ENCODE assay signal across 8 mouse cellular contexts in the genomic region with DNA sequence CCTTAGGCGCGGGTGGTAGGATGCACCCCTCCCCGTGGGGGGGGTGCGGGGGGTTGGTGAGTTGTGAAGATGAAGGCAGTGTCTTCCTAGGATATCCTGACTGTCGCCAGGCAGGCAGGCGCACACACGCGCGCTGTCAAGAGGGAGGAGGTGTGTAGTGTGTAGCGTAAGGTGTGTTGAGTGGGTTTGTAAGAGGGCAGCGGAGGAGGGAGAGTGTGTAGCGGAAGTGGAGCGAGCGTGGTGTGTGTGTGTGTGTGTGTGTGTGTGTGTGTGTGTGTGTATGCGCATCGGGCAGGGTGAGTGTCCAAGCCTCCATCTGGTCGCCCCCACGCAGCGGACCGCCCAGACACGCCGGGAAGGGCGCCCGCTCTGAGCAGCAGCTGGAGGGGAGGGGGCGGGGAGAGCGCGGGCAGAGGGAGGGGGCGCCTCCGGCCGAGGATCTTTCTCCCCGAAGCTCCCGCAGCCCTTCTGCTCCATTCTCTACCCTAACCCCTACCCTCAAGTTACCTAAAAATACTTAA. TPM values are rescaled to one million over a fixed set of nuclear protein-coding genes. Genes with fewer than 3 reads are reported as not detected.
DNase-seq lines count a peak whose midpoint lies in the region; ATAC-seq and TF ChIP-seq lines count a peak whose summit lies in the region.

No protein-coding gene starts in this region.

- DNase-seq in CD8-positive naive resting alpha-beta T cell, adult 2 months (ENCODE audit: low read depth in 2 of 2, low spot score in 2 of 2): peak; percentile 37 to 46
- DNase-seq in T-cell, adult 2 months (ENCODE audit: low spot score): peak; percentile 52
- DNase-seq in forebrain, embryonic 10.5 days (ENCODE audit: extremely low spot score, low spot score): peak; percentile 41
- peak; percentile 38 for DNase-seq in heart, postnatal 25 days (ENCODE audit: low spot score)
- peak; percentile 37 to 65 for DNase-seq in left cerebral cortex, adult 2 months (ENCODE audit: extremely low spot score in 1 of 2, low spot score in 2 of 2)
- DNase-seq in right cerebral cortex, adult 2 months (ENCODE audit: low spot score in 2 of 2): peak; percentile 63 to 69

- no peaks in the 10 kb centered on the region for H3K36me3 ChIP-seq in forebrain, embryonic 10.5 days (replicated peaks)
- H3K36me3 ChIP-seq in macrophage (ENCODE audit: inconsistent target): no peaks in the 10 kb centered on the region

- 1% methylated on average over 25 of the region's 32 CpGs for WGBS in forebrain, embryonic 10.5 days
- 3% methylated on average over 17 of the region's 32 CpGs for WGBS in macrophage (ENCODE audit: missing documents)

- no peak for TF ChIP-seq CTCF in left cerebral cortex, adult 2 months (IDR thresholded peaks at IDR 0.05)

- no peaks in the 10 kb centered on the region for H3K79me2 ChIP-seq in macrophage (ENCODE audit: inconsistent target)

- no peak overlapping the region for H3K27ac ChIP-seq in forebrain, embryonic 10.5 days
- H3K27ac ChIP-seq in left cerebral cortex, adult 2 months: no peak overlapping the region
- peak overlapping the region; percentile 37 for H3K27ac ChIP-seq in macrophage

- H3K27me3 ChIP-seq in forebrain, embryonic 10.5 days (ENCODE audit: poor library complexity, severe bottlenecking): peaks cover 98% of the 10 kb centered on the region

- intact Hi-C loops in heart, postnatal 25 days (cut with DNase I): loop anchor here (1.0 to 10.0 kb wide), 5 partner anchors 111 to 448 kb away; no protein-coding TSS in a partner anchor
- intact Hi-C loops in left cerebral cortex, adult 2 months (cut with DNase I): loop anchor here (1.0 to 10.0 kb wide), 10 partner anchors 44 to 632 kb away; no protein-coding TSS in a partner anchor

- no peak for ATAC-seq in erythroid progenitor cell, adult 5-6 weeks (replicated peaks; ENCODE audit: low FRiP score, poor library complexity, severe bottlenecking)

- peaks cover 58% of the 10 kb centered on the region for H3K4me1 ChIP-seq in forebrain, embryonic 10.5 days

- peak overlapping the region; percentile 64 for H3K4me3 ChIP-seq in forebrain, embryonic 10.5 days
- peak overlapping the region; percentile 72 for H3K4me3 ChIP-seq in left cerebral cortex, adult 2 months
- H3K4me3 ChIP-seq in macrophage (ENCODE audit: inconsistent target): peak overlapping the region; percentile 55

- H3K9me3 ChIP-seq in forebrain, embryonic 10.5 days: no peaks in the 10 kb centered on the region

RNA-seq across cellular contexts. Expression of gene Egr2, which starts 1.4 kb away (rescaled TPM):
- polyA plus RNA-seq in forebrain, embryonic 10.5 days (2016; fragmentation: Nextera tagmentation; extraction: Ambion mirVana): 0.05 TPM in 1 of 2 replicates, not detected in the other
- total RNA-seq in heart, postnatal 25 days (2021): under 1 TPM; 0.39 to 0.61 TPM
- 10 to 100 TPM; 14.2 to 30.7 TPM for total RNA-seq in left cerebral cortex, adult 2 months (2021)
- 100 to 1,000 TPM in 7 of 26 experiments, 10 to 100 TPM in 11, 1 to 10 TPM in 7, under 1 TPM in 1; 0.76 to 337 (median 29.7) TPM for total RNA-seq in macrophage (2018; cell fraction: chromatin; rRNA removed)
- 100 to 1,000 TPM in 7 of 26 experiments, 10 to 100 TPM in 14, 1 to 10 TPM in 5; 1.4 to 401 (median 24.9) TPM for total RNA-seq in macrophage (2018; cell fraction: cytosol; rRNA removed)
- total RNA-seq in macrophage (2018; cell fraction: nucleus; rRNA removed): 100 to 1,000 TPM in 10 of 26 experiments, 10 to 100 TPM in 12, 1 to 10 TPM in 3, under 1 TPM in 1; 0.89 to 484 (median 80.4) TPM
- 4.5 to 19.2 TPM (median 9.6 TPM) in 3 replicates for polyA plus RNA-seq in macrophage (2018)
- total RNA-seq in erythroid progenitor cell, adult 5-6 weeks (2015; ENCODE audit: low replicate concordance): not detected in 2 replicates
- total RNA-seq in erythroid progenitor cell, adult 5-6 weeks (2017; ENCODE audit: low replicate concordance): 1.4 and 4.7 TPM in 2 replicates

RNA-seq across cellular contexts. Expression of gene Ado, which starts 12.1 kb away (rescaled TPM):
- 64.7 and 69.7 TPM in 2 replicates for polyA plus RNA-seq in forebrain, embryonic 10.5 days (2016; fragmentation: Nextera tagmentation; extraction: Ambion mirVana)
- total RNA-seq in heart, postnatal 25 days (2021): 10 to 100 TPM; 17.5 to 18.7 TPM
- total RNA-seq in left cerebral cortex, adult 2 months (2021): 10 to 100 TPM; 36.6 to 37.7 TPM
- total RNA-seq in macrophage (2018; cell fraction: chromatin; rRNA removed): 10 to 100 TPM in 12 of 26 experiments, 1 to 10 TPM in 14; 3.9 to 18.2 (median 9.0) TPM
- total RNA-seq in macrophage (2018; cell fraction: cytosol; rRNA removed): 10 to 100 TPM; 14.4 to 30.5 (median 20.1) TPM
- 10 to 100 TPM in 25 of 26 experiments, 1 to 10 TPM in 1; 7.9 to 31.1 (median 19.0) TPM for total RNA-seq in macrophage (2018; cell fraction: nucleus; rRNA removed)
- polyA plus RNA-seq in macrophage (2018): 12.0 to 21.8 TPM (median 16.8 TPM) in 3 replicates
- total RNA-seq in erythroid progenitor cell, adult 5-6 weeks (2015; ENCODE audit: low replicate concordance): 1.8 and 5.4 TPM in 2 replicates
- total RNA-seq in erythroid progenitor cell, adult 5-6 weeks (2017; ENCODE audit: low replicate concordance): 1.7 and 6.9 TPM in 2 replicates
